Mouse (Mus musculus): ENCODE data around the gene Ldb3. TPM values are rescaled to one million over a fixed set of nuclear protein-coding genes. Genes with fewer than 3 reads are reported as not detected.

The Ldb3 gene
- polyA plus RNA-seq, 1 experiment: 6.6 TPM

DNA sequence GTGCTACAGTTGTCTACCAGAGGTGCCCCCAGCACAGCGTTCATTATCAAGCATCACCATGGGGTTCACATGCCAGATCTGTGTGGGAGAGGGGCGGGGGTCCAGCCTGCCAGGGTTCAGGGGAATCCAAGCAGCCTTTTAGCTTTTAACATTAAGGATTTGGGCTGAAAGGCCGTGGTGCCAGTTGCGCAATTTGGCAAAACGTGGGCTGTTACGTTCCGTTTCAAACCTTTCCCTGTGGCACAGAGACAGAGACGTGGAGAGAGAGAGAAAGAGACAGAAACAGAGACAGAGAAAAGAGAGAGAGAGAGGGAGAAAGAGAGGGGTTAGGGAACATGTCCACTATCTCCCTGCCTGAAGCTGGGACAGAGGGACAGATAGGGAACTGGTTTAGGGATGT, 26.8 kb downstream of the Ldb3 start:
- no peak for DNase-seq (ENCODE audit: low read depth)

DNA sequence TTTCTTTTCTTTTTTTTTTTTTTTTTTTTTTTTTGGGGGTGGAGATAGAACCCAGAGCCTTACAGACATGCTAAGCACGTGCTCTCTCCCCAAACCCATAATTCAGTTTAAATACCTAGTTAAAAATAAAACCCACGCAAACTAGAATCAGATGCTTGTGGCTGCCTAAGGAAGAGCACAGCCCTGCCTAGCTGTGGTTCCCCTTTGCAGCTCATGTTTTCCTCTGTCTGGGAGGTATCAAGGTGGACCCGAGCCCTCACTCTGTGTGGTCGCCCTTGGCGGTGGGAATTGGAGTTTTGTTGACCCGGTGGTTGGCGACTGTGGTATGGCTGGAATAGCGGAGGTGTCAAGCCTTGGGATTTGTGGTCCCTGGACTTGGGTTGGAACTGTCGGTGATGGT, 29.5 kb downstream of the Ldb3 start:
- no peak for DNase-seq (ENCODE audit: low read depth)

DNA sequence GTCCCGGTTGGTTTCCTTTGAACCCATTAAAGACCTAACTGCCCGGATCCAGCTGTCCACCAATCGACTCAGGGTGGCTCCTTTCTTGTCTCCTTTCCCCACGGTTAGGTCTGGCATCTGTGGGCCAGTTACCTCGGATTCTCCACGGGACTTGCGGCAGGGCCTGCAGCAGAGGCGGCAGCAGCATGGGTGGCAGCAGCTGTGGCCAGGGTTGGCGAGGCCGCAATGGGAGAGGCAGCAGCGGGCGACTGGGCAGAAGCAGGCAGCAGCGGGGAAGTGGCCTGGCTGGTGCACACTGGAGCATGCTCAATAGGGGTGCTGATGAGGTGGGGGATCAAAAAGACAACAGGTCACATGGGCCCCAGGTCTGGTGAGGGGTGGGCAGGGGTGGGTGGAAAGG, 33.3 kb downstream of the Ldb3 start:
- DNase-seq (ENCODE audit: low read depth): no peak

DNA sequence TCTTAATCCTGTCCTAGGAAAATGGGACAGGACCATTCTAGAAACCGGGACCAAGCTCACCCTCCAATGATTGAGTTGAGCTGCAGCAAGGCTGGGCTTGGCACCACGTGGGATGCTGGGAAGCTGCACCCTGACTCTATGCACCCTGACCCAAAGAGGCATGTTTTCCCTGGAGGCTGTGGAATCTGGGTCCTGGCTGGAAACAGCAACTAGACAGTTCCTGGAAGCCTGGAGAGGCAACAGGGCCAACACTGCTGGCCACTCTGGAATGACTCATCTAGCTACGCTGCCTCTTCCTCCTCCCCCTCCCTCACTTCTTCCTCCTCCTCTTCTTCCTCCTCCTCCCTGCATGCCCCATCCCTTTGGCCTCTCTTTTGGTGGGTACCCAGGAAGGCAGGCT, 34.4 kb downstream of the Ldb3 start:
- no peak for DNase-seq (ENCODE audit: low read depth)

DNA sequence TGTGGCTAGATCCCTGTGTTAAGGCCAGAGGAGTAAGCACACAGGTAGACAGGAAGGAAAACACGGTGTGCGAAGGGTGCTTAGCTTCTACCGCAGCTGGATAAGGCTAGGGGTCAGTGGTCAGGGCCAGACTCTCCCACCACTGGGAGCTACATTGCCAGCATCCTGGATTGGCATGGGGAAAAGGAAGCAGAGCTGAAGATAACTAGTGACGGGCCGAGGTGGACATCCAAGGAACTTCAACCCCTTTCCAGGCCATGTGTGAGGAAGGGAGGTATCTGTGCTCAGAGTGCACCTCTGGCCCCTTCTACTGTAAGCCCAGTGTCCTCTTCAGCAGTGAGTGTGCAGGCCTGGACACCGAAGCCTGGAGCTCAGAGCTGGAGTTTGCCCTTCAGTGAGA, 35.0 kb downstream of the Ldb3 start:
- no peak for DNase-seq (ENCODE audit: low read depth)

DNA sequence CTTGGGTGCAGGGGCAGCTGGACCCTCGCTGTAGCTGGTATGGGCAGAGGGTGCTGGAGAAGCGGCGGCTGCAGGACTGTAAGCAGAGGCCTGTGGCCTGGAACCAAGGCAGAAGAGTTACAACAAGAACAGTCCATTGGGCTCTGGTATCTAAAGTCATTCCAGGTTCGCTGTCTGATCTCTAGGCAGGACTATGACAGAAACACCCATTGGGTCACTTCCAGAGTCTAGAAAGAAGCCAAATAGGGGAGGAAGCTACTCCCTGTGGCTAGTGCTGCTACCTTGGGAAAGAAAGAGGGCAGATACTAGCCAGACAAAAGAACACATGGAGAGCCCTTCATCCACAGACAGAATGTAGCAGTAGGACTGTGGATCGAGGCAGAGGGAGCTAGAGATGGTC, 36.3 kb downstream of the Ldb3 start:
- no peak for DNase-seq (ENCODE audit: low read depth)

DNA sequence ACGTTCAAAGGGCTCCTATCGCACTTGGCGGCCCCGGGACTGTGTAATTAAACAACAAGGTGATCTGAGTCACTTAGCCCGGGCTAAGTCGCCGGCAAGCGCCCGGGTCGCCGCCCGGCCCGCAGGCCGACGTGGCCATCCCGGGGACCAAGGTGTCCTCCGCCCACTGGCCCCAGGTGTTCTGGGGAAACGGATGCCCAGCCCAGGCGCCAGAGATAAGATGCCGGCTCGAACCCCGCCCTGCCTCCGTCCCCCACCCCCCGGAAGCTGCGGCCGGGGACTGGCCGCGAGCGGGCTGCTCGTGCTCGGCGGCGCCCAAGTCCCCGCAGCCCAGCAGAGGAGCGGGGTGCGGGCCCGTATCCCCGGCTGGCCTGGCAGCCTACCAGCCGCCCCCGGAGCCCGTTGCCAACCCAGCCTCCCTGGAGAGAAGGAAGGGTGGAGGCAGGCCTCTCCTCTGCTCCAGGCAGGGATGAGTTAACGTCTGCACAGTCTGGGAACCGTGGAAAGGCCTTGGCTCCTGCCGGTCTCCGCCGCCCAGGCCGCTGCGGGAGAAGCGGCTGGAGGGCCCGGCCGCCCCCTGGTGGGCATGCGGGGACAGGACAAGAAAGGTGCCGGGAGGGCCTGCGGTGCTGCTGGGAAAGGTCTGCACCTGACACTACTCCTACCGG, 39.3 kb downstream of the Ldb3 start:
- no peak for DNase-seq (ENCODE audit: low read depth)

DNA sequence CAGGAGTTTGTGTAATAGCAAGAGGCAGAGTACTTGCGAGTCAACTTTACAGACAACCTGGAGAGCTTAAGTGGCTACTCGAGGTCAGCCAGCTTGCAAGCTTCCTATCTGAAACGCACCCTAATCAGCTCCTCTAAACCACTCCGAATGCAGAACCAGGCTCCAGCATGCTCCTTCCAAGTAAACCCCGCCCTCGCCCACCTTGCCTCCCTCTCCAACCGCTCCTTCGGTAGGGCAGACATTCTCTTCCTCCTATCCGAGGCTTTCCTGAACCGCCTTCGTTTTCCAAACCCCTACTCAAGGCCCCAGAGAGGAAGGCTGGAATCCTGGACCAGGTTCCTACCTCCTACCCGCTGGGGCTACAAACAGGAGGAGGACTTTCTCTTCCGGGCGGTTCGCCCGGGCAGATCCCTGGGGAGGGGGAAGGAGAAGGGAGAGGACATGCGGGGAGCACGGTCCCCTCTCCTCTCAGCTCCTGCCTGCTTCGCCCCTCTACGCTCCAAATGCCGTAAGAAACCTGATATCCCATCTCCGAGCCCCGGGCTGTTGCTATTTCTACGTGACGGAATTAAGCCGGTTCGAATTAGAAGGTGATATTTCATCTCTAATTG, 40.0 kb downstream of the Ldb3 start:
- no peak for DNase-seq (ENCODE audit: low read depth)

DNA sequence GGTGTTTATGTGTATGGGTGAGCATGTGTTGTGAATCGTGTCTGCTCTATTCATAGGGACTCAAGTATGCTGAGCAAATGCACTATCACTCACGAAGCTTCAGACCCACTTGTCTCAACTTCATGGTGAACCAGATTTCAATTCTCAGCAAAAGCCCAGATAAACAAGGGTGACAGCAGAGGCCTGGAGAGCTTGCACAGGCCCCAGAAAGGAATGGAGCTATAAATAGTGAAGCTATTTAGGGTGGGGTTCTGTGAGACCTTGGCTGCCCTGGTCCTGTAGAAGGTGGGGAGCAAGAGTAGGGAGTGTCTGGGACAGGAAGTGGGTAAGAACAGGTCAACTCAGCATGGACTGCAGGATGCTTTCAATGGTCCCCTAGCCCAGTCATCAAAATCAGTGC, 43.9 kb downstream of the Ldb3 start:
- DNase-seq (ENCODE audit: low read depth): no peak

DNA sequence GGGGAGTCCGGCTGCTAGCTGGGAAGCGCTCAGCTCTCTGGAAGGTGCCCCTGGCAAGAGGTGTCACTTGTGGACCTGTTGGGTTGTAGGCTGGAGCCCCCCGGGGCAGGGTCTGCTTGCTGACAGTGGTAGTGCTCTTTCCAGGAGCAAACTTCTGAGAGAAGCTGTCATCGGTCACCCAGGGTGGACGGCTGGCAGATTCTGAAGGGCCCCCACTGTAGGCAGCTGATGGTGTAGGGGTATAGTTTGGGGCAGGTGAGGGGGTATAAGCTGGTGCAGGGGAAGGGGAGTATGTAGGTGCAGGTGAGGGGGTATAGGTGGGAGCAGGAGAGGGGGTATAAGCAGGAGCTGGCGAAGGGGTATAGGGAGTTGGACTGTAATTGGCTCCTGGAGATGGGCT, 44.5 kb downstream of the Ldb3 start:
- no peak for DNase-seq (ENCODE audit: low read depth)

DNA sequence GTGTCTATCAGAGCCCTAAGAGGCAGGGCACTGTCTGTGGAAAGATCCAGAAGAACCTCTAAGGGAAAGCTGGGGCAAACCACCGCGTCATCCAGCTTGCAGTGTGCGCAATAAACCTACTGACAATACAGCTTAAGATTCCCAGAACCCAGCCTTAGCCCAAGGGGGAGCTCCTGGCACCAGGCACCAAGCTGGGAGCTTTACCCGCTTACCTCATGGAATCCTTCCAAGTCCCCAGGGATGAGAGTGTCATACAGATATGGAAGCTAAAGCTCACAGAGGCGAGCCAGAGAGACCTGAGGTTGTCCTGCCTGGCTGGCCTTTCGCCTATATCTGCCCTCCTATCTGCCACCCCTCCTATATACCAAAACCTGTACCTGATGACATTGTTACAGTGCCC, 44.9 kb downstream of the Ldb3 start:
- no peak for DNase-seq (ENCODE audit: low read depth)

DNA sequence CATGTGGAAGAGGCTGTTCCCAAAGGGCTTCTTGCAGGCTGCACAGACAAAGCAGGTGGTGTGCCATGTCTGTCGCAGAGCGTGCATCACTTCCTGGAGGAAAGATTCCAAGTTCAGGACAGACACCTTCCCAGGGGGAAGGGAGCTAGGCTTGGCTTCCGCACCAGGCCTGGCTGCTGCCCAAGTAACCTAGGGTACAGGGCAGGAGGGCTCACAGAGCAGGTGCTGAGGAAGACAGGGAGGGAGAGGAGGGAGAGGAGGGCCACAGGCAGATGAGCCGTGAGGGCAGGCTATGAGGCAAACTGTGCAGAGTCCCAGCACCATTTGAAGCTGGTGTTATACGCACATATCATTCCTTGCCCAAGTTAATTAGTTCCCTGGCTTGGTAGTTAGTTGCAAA, 46.6 kb downstream of the Ldb3 start:
- DNase-seq (ENCODE audit: low read depth): no peak

DNA sequence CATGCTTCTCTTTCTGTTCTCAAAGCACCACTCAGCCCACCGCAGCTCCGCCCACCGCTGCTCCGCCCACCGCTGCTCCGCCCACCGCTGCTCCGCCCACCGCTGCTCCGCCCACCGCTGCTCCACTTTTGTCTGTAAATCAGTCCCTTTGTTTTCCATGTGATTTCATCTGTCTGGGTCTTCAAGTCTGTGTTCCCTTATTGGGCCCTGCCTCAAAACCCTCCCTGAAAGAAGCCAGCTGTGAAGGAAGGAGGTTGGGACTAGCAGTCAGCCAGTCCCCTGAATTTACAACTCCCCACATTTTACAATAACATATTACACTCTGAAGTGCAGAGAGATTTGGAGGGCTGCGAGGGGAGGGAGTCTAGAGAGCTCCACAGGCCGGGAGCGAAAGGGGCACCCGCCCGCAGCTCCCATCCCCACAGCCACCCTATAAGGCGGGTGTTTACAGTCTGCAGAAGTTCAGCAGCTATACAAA, 47.8 kb downstream of the Ldb3 start:
- DNase-seq (ENCODE audit: low read depth): no peak

DNA sequence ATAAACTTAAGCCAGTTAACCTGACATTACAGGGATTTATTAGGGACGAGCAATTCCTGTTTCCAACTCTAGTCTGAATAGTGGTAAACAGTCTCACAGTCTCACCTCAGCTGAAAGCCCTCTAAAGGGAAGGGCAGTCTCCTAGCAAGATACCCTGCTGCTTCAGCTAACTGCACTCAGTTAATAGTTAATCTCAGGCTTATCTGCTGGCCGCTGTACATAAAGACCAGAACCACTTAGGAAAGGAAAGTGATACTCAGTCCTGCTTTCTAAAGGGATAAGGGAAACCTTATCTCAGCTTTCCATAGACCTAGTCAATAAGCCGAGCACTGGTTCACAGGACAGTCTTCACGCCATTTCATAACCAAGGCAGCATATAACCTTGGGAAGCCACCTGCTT, 52.6 kb downstream of the Ldb3 start:
- no peak for DNase-seq (ENCODE audit: low read depth)

DNA sequence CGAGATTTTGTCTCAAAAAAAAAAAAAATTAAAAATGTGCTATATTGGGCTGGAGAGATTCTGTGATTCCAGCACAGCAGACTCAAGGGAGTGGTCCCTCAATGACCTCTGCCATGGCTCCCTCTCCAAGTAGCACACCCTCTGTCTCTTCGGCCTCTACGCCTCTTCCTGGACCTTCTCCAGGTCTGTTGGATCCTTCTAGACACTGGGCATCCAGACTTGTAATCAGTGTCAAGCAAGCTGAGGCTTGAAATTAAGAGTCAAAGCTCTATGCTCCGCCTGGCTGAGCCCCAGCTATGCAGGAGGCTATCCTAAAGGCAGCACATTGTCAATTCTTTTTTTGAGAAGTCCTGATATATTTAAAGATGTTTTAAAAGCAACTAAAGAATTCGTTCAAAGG, 54.9 kb downstream of the Ldb3 start:
- no peak for DNase-seq (ENCODE audit: low read depth)

DNA sequence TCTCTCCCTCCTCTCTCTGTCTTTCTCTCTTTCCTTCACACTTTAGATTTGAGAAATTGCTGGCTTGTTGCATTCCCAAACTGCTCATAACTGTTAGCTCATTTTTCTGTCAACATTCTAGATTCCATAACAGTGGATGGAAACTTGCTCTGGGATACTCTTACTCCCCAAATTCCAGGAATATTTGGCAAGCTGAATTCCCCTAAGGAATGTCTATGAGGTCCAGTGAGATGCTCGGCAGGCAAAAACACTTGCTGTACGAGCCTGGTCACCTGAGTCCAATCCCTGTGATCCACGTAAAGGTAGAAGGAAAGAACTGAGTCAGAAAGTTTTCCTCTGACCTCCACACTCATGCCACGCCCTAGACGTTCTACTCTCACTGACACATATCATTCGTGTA, 55.9 kb downstream of the Ldb3 start:
- no peak for DNase-seq (ENCODE audit: low read depth)

DNA sequence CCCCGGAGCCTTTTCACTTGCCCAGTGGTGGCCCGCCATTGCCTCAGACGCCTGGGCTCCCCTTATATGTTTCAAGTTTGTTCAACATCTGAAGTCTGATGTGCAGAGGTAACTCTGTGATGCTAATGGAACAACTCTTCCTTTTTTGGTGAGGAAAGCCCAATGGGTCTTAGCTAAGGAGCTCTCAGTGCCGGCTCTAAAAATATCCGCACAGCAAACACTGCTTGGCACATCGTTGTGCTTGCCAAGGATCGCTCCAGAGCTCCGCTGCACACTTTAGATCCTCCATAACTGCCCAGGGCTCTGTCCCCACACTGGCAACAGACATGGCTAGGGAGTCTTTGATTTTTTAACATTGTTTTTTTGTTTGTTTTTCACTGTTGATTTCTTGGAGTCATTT, 59.7 kb downstream of the Ldb3 start:
- DNase-seq (ENCODE audit: low read depth): no peak

DNA sequence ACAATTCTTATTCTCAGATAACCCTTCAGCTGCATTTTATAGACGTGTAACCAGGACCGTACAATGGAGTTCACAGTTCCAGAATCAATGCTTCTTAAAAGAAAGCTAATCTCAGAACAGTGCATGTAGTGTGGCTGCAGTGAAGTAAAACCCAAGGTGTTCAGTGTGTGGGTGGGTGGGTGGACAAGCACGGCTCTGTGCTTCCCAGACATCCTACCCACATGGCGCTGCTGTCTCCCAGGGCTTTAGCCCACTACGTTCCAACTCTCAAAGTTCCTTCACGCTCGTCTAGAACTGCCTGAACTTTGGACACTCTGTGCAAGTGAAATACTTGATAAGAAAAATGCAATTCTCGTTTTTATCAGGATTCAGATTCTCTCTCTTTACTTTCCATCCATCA, 65.8 kb downstream of the Ldb3 start, which contains the start of gene 9230112D13Rik:
Gene 9230112D13Rik (minus strand): TSS at position 101 of the 400 bp plus-strand sequence.
- DNase-seq (ENCODE audit: low read depth): no peak

DNA sequence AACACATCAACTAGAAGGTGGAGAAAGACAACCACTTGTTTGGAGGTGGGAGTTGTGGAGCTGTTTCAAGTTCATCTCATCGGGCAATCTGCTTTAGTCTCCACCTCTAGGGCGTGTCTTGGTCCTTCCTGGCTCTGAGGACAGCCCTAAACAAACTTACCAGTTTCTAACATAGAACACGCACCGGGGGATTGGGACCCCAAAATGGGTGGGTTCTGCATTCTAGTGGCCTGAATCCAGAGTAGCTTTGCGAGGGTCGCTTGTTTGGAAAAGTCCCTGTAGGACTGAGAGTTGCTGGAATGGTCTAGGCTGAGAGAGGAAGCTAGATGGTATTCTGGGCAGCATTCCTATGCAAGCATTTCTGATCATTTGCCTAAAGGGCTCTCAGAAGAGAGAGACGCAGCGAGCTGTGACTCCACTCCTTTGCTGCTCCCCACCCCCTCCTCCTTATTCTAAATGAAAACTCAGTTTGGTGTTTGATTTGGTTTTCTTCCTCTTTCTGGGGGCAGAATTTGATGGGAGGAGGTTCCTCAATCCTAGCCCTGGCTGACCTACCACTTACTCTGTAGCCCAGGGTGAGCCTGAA, 70.4 kb downstream of the Ldb3 start:
- DNase-seq (ENCODE audit: low read depth): no peak

DNA sequence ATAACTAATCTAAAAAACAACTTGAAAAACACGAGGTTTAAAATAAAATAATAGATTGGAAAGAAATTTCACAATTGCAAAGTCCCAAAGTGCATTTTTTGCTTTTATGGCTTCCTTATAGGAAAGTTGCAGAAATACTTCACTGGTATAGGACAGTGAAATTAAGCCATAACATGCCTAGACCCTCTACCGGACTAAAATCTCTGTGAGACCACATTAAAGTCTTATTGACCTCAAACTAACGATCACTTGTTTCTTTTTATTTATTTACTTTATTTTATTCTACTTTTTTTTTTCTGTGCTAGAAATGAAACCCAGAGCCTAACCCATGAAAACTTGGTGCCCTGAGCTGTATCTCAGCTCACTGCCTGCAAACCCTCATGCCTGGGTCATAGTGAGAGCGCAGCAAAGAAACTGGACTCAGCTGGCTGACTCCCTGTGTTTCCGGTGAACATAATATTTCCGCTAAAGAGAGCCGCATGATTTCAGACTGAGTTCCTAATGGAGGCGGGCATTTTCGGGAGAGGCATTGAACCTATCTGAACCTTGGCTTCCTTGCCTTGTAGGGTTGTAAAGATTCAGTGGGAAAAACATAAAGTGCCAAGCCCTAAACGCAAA, 71.4 kb downstream of the Ldb3 start:
- no peak for DNase-seq (ENCODE audit: low read depth)

DNA sequence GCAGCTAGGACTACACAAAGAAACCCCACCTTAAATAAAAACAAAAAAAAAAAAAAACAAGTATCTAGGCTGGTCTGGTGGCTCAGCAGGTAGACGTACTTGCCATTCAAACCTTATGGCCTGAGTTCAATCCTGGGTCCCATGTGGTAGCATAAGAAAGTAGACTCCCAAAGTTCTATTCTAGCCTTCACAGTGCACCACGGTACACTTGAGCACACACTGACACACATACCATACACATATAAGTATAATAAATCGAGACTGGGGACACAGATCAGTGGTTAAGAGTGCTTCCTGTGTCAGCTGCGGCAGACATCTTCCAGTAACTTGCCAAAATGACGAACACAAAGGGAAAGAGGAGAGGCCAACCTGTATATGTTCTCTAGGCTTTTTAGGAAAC, 72.6 kb downstream of the Ldb3 start:
- DNase-seq (ENCODE audit: low read depth): no peak

DNA sequence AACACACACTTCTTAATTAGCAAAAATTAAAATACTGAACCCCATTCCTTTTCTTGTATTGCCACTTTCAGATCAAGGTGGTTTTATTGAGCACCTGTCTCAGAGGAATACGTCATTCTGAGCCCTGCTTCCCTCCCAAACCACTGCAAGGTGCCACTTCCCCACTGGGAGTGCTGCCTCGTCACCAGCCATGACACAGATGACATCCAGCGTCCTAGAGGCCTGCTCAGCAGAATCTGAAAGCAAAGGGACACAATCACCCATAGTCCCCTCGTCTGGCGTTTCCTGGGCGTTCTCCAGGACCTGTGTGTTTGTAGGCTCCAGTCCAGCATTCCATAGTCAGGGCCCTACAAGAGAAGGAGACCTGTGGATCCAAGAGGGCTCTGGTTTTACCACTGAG, 74.4 kb downstream of the Ldb3 start:
- no peak for DNase-seq (ENCODE audit: low read depth)

DNA sequence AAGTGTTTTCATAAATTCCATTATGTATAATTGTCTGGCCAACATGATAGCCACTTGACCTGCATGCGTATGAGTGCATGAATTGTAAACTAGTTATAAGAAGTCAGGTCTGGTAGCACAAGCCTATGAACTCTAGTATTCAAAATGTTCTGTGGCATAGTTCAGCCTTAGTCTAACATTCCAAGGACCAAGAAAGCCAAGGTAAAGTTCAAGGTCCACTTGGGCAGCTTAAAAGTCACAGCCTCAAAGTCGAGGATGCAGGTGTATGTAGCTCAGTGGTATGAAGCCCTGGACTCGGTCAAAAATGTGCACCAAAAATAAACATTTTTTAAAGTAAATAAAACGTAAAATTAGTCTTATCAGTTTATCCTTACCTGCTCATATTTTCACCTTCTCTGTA, 75.9 kb downstream of the Ldb3 start:
- DNase-seq (ENCODE audit: low read depth): no peak
